Comparison of ENCODE assay signal across 9 mouse cellular contexts in the genomic region with DNA sequence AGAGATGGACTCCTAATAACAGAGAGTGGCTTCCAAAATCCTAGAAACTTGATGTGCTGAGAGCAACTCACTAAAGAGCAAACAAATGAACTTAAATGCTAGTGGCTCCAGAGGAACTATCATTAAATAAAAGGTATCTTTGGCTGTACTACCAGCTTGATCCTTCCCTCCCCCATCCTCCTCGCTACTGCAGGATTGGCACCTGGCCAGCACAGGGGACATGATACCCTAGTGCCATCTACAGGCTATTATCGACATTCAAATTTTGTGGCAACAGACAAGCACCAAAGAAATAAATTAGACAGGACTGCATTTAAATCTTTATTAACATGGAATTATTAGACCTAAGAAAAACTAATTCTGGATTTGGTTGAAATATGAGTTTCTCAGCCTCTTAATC. TPM values are rescaled to one million over a fixed set of nuclear protein-coding genes. Genes with fewer than 3 reads are reported as not detected.
DNase-seq lines count a peak whose midpoint lies in the region; ATAC-seq lines count a peak whose summit lies in the region.
"Had no signal": no experiment of that assay in that cellular context is flagged by ENCODE, and none has a peak within 500 bp of the region (broad histone marks: within the 10 kb centered on the region; RNA-seq: fewer than 3 reads in every experiment).

No protein-coding gene starts in this region.

- H3K4me1 ChIP-seq in kidney, embryonic 14.5 days (ENCODE audit: control insufficient read depth, insufficient read depth, low read length): no peaks in the 10 kb centered on the region
- peaks cover 7% of the 10 kb centered on the region for H3K4me1 ChIP-seq in hindbrain, embryonic 16.5 days (ENCODE audit: control insufficient read depth, insufficient read depth, low read depth, low read length)
- H3K4me1 ChIP-seq in neural tube, embryonic 11.5 days (ENCODE audit: control insufficient read depth, insufficient read depth, low read length): 0 out of 2 replicates have a peak, but pooled peaks cover 2% of the 10 kb centered on the region

- intact Hi-C loops in left cerebral cortex, postnatal 36 days (cut with DNase I): loop anchor here (2.0 to 10.0 kb wide), 4 partner anchors 172 to 568 kb away; no protein-coding TSS in a partner anchor

- no peak overlapping the region for H3K9ac ChIP-seq in kidney, embryonic 14.5 days (ENCODE audit: low read depth, low read length)
- no peak overlapping the region for H3K9ac ChIP-seq in hindbrain, embryonic 16.5 days (ENCODE audit: low read depth, low read length)
- H3K9ac ChIP-seq in neural tube, embryonic 11.5 days (ENCODE audit: low read length): no peak overlapping the region

- no peak overlapping the region for H3K4me2 ChIP-seq in kidney, embryonic 14.5 days (replicated peaks; ENCODE audit: low read depth, low read length)
- peak overlapping the region; percentile 52 for H3K4me2 ChIP-seq in hindbrain, embryonic 16.5 days (ENCODE audit: low read length)
- H3K4me2 ChIP-seq in neural tube, embryonic 11.5 days (ENCODE audit: low read depth): no peak overlapping the region

- no peak overlapping the region for H3K27ac ChIP-seq in kidney, embryonic 14.5 days (ENCODE audit: low read depth, low read length)
- no peak overlapping the region for H3K27ac ChIP-seq in hindbrain, embryonic 16.5 days (ENCODE audit: low read depth, low read length)
- H3K27ac ChIP-seq in neural tube, embryonic 11.5 days (ENCODE audit: low read depth, low read length): no peak overlapping the region

- no peaks in the 10 kb centered on the region for H3K9me3 ChIP-seq in kidney, embryonic 14.5 days (ENCODE audit: control insufficient read depth, low read length)
- no peaks in the 10 kb centered on the region for H3K9me3 ChIP-seq in hindbrain, embryonic 16.5 days (ENCODE audit: control insufficient read depth, low read length)
- H3K9me3 ChIP-seq in neural tube, embryonic 11.5 days (ENCODE audit: control insufficient read depth, low read length): no peaks in the 10 kb centered on the region

- ATAC-seq in kidney, embryonic 14.5 days (ENCODE audit: low FRiP score, low TSS enrichment): no peak; the same call in 1 of the 2 replicates
- ATAC-seq in hindbrain, embryonic 16.5 days: peak; percentile 65
- ATAC-seq in neural tube, embryonic 11.5 days (ENCODE audit: insufficient read depth, low FRiP score, low TSS enrichment): peak; percentile 77; the same call in 1 of the 2 replicates

- peak; percentile 16 for DNase-seq in kidney, adult 18-20 months
- DNase-seq in cerebellum, adult 9-11 months: peak; percentile 87
- peak; percentile 67 to 90 for DNase-seq in frontal cortex, adult 2 months (ENCODE audit: extremely low spot score in 1 of 2, low spot score in 1 of 2)
- DNase-seq in left cerebral cortex, postnatal 36 days (ENCODE audit: low spot score in 2 of 2): peak; percentile 75 to 78
- DNase-seq in neural tube, embryonic 11.5 days (ENCODE audit: low spot score): peak; percentile 64
- no peak for DNase-seq in spleen, adult 12 weeks (ENCODE audit: low spot score)

- no peaks in the 10 kb centered on the region for H3K27me3 ChIP-seq in kidney, embryonic 14.5 days (ENCODE audit: control insufficient read depth, insufficient read depth, low read length)
- no peaks in the 10 kb centered on the region for H3K27me3 ChIP-seq in hindbrain, embryonic 16.5 days (replicated peaks; ENCODE audit: control insufficient read depth, insufficient read depth, low read length)
- no peaks in the 10 kb centered on the region for H3K27me3 ChIP-seq in neural tube, embryonic 11.5 days (ENCODE audit: control insufficient read depth, insufficient read depth, low read length)

- H3K36me3 ChIP-seq in kidney, embryonic 14.5 days (ENCODE audit: control insufficient read depth, insufficient read depth, low read length): no peaks in the 10 kb centered on the region
- H3K36me3 ChIP-seq in hindbrain, embryonic 16.5 days (ENCODE audit: control insufficient read depth, insufficient read depth, low read length): peaks cover 5% of the 10 kb centered on the region; the same call in 1 of the 2 replicates
- no peaks in the 10 kb centered on the region for H3K36me3 ChIP-seq in neural tube, embryonic 11.5 days (ENCODE audit: control insufficient read depth, insufficient read depth, low read length)
- H3K36me3 ChIP-seq: G1E had no signal

- 5% methylated on average over 2 of the region's 2 CpGs for WGBS in kidney, embryonic 14.5 days
- WGBS in hindbrain, embryonic 16.5 days: 6% methylated on average over 2 of the region's 2 CpGs
- 7% methylated on average over 2 of the region's 2 CpGs for WGBS in neural tube, embryonic 11.5 days

- no peak overlapping the region for H3K4me3 ChIP-seq in kidney, embryonic 14.5 days (ENCODE audit: low read length)
- peak overlapping the region; percentile 38 for H3K4me3 ChIP-seq in hindbrain, embryonic 16.5 days (ENCODE audit: low read length)
- no peak overlapping the region for H3K4me3 ChIP-seq in neural tube, embryonic 11.5 days (ENCODE audit: low read depth, low read length)

RNA-seq across cellular contexts. Expression of gene Pcdh9, which starts 6.0 kb away (rescaled TPM):
- 13.8 and 17.7 TPM in 2 replicates for polyA plus RNA-seq in kidney, embryonic 14.5 days (2014; fragmentation: Nextera tagmentation; extraction: Ambion mirVana)
- 34.0 and 34.5 TPM in 2 replicates for polyA plus RNA-seq in frontal cortex, adult 2 months (2012; rRNA removed)
- polyA plus RNA-seq in hindbrain, embryonic 16.5 days (2015; fragmentation: Nextera tagmentation; extraction: Ambion mirVana): 216 and 232 TPM in 2 replicates
- 100 to 1,000 TPM; 186 to 215 TPM for total RNA-seq in left cerebral cortex, postnatal 36 days (2021)
- 39.8 and 48.6 TPM in 2 replicates for polyA plus RNA-seq in neural tube, embryonic 11.5 days (2014; fragmentation: Nextera tagmentation; extraction: Ambion mirVana)
- polyA plus RNA-seq: G1E had no signal
